Mouse (Mus musculus) cerebellum, adult 18-20 months (tissue): Measurements from ENCODE around the gene Shank2.
A peak's percentile ranks its signal among the peaks of the same experiment; 100 is the strongest.

Experiments used
- DNase-seq, 2 experiments: peaks; one replicate each; pipeline ENCODE4 v3.0.0; 2021

Shank2 gene

GRCm38 (mm10) chr7:144373059-144373458 is 371.3 kb downstream of the Shank2 start:
- no peak for DNase-seq

- no peak for DNase-seq
Observed at GRCm38 (mm10) chr7:144375483-144375882, 373.8 kb downstream of the Shank2 start.

- DNase-seq = no peak
Observed at GRCm38 (mm10) chr7:144378254-144378653, 376.5 kb downstream of the Shank2 start.

- no peak for DNase-seq
Observed at GRCm38 (mm10) chr7:144379243-144379884, 377.6 kb downstream of the Shank2 start.

GRCm38 (mm10) chr7:144381588-144381987 is 379.9 kb downstream of the Shank2 start:
- no peak for DNase-seq

GRCm38 (mm10) chr7:144387537-144387936 is 385.8 kb downstream of the Shank2 start:
- DNase-seq = no peak

- DNase-seq = no peak
Observed at GRCm38 (mm10) chr7:144389704-144390103, 388.0 kb downstream of the Shank2 start.

- DNase-seq = no peak
Observed at GRCm38 (mm10) chr7:144390676-144391075, 388.9 kb downstream of the Shank2 start.

- no peak for DNase-seq
Observed at GRCm38 (mm10) chr7:144391727-144392126, 390.0 kb downstream of the Shank2 start.

GRCm38 (mm10) chr7:144402492-144402891 is 400.8 kb downstream of the Shank2 start:
- no peak for DNase-seq

GRCm38 (mm10) chr7:144407675-144408074 is 405.9 kb downstream of the Shank2 start:
- no peak for DNase-seq

- DNase-seq = no peak
Observed at GRCm38 (mm10) chr7:144408464-144409000, 406.8 kb downstream of the Shank2 start.

GRCm38 (mm10) chr7:144409682-144410081 is 408.0 kb downstream of the Shank2 start:
- no peak for DNase-seq

GRCm38 (mm10) chr7:144411967-144412906 is 410.5 kb downstream of the Shank2 start:
- no peak for DNase-seq

- no peak for DNase-seq
Observed at GRCm38 (mm10) chr7:144414632-144415031, 412.9 kb downstream of the Shank2 start.

- DNase-seq = no peak
Observed at GRCm38 (mm10) chr7:144415795-144416194, 414.1 kb downstream of the Shank2 start.

- DNase-seq = no peak
Observed at GRCm38 (mm10) chr7:144417234-144417633, 415.5 kb downstream of the Shank2 start.

GRCm38 (mm10) chr7:144417644-144418343 is 416.1 kb downstream of the Shank2 start:
- DNase-seq = peak; percentile 69 to 78

GRCm38 (mm10) chr7:144420552-144420951 is 418.8 kb downstream of the Shank2 start:
- no peak for DNase-seq

GRCm38 (mm10) chr7:144421478-144421877 is 419.8 kb downstream of the Shank2 start:
- DNase-seq = no peak

GRCm38 (mm10) chr7:144425953-144426352 is 424.2 kb downstream of the Shank2 start:
- DNase-seq = peak; percentile 36 to 71

- DNase-seq = no peak
Observed at GRCm38 (mm10) chr7:144426594-144426993, 424.9 kb downstream of the Shank2 start.

GRCm38 (mm10) chr7:144427460-144427859 is 425.7 kb downstream of the Shank2 start:
- no peak for DNase-seq
